Mouse (Mus musculus) ES-Bruce4 (cell line): Measurements from ENCODE around the gene Scrn3. TPM values are rescaled to one million over a fixed set of nuclear protein-coding genes. Genes with fewer than 3 reads are reported as not detected.

Source experiments
- H3K27ac ChIP-seq: 2 replicates; pipeline ENCODE4 v1.5.1; 2012; ENCODE audit warnings: low read length, inconsistent platforms; ENCODE audit not compliant: insufficient read depth
- H3K27me3 ChIP-seq: 2 replicates; pipeline ENCODE4 v1.6.1; 2012; ENCODE audit warnings: mild to moderate bottlenecking, low read length, inconsistent platforms; ENCODE audit not compliant: control insufficient read depth, poor library complexity, insufficient read depth, severe bottlenecking
- H3K36me3 ChIP-seq: 2 replicates; pipeline ENCODE4 v1.6.1; 2012; ENCODE audit warnings: inconsistent platforms, mild to moderate bottlenecking, low read length, moderate library complexity; ENCODE audit not compliant: control insufficient read depth, poor library complexity, insufficient read depth, severe bottlenecking
- H3K4me1 ChIP-seq: one replicate; pipeline ENCODE4 v1.8.1; 2011; ENCODE audit warnings: low read length; ENCODE audit not compliant: control insufficient read depth, insufficient read depth
- H3K4me3 ChIP-seq: 2 replicates; pipeline ENCODE4 v1.5.1; 2011; ENCODE audit warnings: low read depth, mild to moderate bottlenecking, low read length
- H3K9ac ChIP-seq: 2 replicates; pipeline ENCODE4 v1.6.1; 2012; ENCODE audit warnings: low read depth, mild to moderate bottlenecking, inconsistent platforms; ENCODE audit not compliant: poor library complexity, severe bottlenecking
- H3K9me3 ChIP-seq: replicated peaks from 2 replicates; pipeline ENCODE4 v1.6.1; 2012; ENCODE audit warnings: mild to moderate bottlenecking, low read length, inconsistent platforms; ENCODE audit not compliant: control insufficient read depth, poor library complexity, insufficient read depth, severe bottlenecking
- CTCF ChIP-seq: IDR thresholded peaks from one replicate; pipeline ENCODE4 v1.8.1; 2011; ENCODE audit warnings: low read depth, low read length
- EP300 ChIP-seq: IDR thresholded peaks from 2 replicates; pipeline ENCODE4 v1.6.1; 2011; ENCODE audit warnings: low read depth, low read length; ENCODE audit not compliant: insufficient read depth
- POLR2A ChIP-seq: IDR thresholded peaks from one replicate; pipeline ENCODE4 v1.8.1; 2011; ENCODE audit warnings: low read length; ENCODE audit not compliant: insufficient read depth
- polyA plus RNA-seq: library from polyadenylated mRNA; stranded (reverse); fragments of >200 nt; gene quantifications from 2 replicates; pipeline ENCODE4 v1.2.4, GENCODE M21; 2011; ENCODE audit warnings: low read depth; ENCODE audit not compliant: missing spikeins, insufficient read depth, insufficient read length

Gene Scrn3
- polyA plus RNA-seq, 1 experiment: 33.5 TPM

DNA sequence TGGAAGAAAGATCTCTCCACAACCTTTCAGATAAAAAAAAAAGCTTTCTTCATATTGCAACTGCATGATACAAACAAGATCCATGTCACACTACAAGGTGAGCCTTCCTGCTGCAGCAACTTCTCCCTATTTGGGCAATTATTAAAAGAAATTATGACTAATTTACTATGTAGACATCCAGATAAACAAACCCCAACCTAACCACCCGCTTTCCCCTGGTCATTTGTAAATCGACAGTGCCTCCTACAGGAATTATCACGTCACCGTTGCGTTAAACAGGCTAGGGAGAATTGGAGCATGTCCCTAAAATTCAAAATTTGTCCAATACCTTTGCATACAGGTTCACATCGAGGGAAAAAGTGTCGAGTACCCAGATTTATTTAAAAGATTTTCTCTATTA is 30.7 kb upstream of the Scrn3 start:
- Histone ChIP-seq H3K4me1 (no peaks in the 10 kb centered on the region), H3K9ac (0 out of 2 replicates have a peak overlapping the region, but pooled peaks have one; percentile 16), H3K36me3 (no peaks in the 10 kb centered on the region), H3K27ac (no peak overlapping the region), H3K4me3 (no peak overlapping the region), H3K27me3 (peaks cover 25% of the 10 kb centered on the region), H3K9me3 (no peaks in the 10 kb centered on the region)
- no peak for TF ChIP-seq POLR2A
- TF ChIP-seq CTCF: no peak
- TF ChIP-seq EP300: no peak

DNA sequence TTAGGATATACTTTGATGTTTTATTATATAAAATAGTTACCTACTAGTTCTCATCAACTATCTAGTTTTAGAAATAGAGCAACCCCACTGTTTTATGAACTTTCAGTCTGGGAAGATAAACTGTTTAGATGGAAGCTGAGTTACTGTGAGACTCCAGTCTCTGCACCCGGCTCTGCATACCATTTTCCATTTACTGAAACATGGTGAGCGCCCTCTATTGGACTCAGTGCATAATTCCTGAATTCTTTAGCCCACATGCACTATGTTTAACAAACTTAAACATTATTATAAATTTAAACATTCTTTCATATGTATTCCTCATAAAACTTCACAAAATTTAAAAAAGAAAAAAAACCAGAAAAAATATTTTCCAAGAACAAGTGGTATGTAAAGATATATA is 26.8 kb upstream of the Scrn3 start:
- no peaks in the 10 kb centered on the region for H3K9me3 ChIP-seq

GRCm38 (mm10) chr2:73291130-73291529 is 21.3 kb upstream of the Scrn3 start:
- H3K27ac ChIP-seq: no peak overlapping the region
- no peaks in the 10 kb centered on the region for H3K36me3 ChIP-seq
- H3K4me3 ChIP-seq: no peak overlapping the region
- H3K4me1 ChIP-seq: no peaks in the 10 kb centered on the region
- TF ChIP-seq EP300 (no peak), POLR2A (no peak), CTCF (no peak)
- H3K9ac ChIP-seq: no peak overlapping the region
- H3K27me3 ChIP-seq: no peaks in the 10 kb centered on the region
- H3K9me3 ChIP-seq: no peaks in the 10 kb centered on the region

More for the DNA sequence above, 26.8 kb upstream of the Scrn3 start:
- no peaks in the 10 kb centered on the region for H3K36me3 ChIP-seq
- no peaks in the 10 kb centered on the region for H3K4me1 ChIP-seq
- no peak overlapping the region for H3K4me3 ChIP-seq
- peaks cover 5% of the 10 kb centered on the region for H3K27me3 ChIP-seq
- H3K27ac ChIP-seq: no peak overlapping the region
- H3K9ac ChIP-seq: no peak overlapping the region
- TF ChIP-seq POLR2A (no peak), CTCF (peak; percentile 8)

GRCm38 (mm10) chr2:73295023-73295422 is 17.4 kb upstream of the Scrn3 start:
- Histone ChIP-seq H3K36me3 (no peaks in the 10 kb centered on the region), H3K4me1 (no peaks in the 10 kb centered on the region), H3K4me3 (no peak overlapping the region), H3K9me3 (no peaks in the 10 kb centered on the region), H3K27ac (no peak overlapping the region), H3K27me3 (no peaks in the 10 kb centered on the region), H3K9ac (no peak overlapping the region)
- TF ChIP-seq CTCF (no peak), EP300 (no peak), POLR2A (no peak)

GRCm38 (mm10) chr2:73298154-73298553 is 14.2 kb upstream of the Scrn3 start:
- no peak overlapping the region for H3K4me3 ChIP-seq
- H3K36me3 ChIP-seq: 0 out of 2 replicates have a peak, but pooled peaks cover 2% of the 10 kb centered on the region
- no peaks in the 10 kb centered on the region for H3K9me3 ChIP-seq
- no peak for TF ChIP-seq POLR2A
- TF ChIP-seq CTCF: no peak
- no peak for TF ChIP-seq EP300
- H3K4me1 ChIP-seq: no peaks in the 10 kb centered on the region
- H3K27ac ChIP-seq: no peak overlapping the region
- no peak overlapping the region for H3K9ac ChIP-seq
- H3K27me3 ChIP-seq: no peaks in the 10 kb centered on the region

- 0 out of 2 replicates have a peak, but pooled peaks cover 2% of the 10 kb centered on the region for H3K36me3 ChIP-seq
- H3K4me3 ChIP-seq: no peak overlapping the region
- H3K27me3 ChIP-seq: no peaks in the 10 kb centered on the region
- H3K4me1 ChIP-seq: no peaks in the 10 kb centered on the region
- no peaks in the 10 kb centered on the region for H3K9me3 ChIP-seq
- TF ChIP-seq EP300 (no peak), POLR2A (no peak), CTCF (no peak)
- no peak overlapping the region for H3K9ac ChIP-seq
- H3K27ac ChIP-seq: no peak overlapping the region
Measured at GRCm38 (mm10) chr2:73298841-73299240, 13.6 kb upstream of the Scrn3 start.

DNA sequence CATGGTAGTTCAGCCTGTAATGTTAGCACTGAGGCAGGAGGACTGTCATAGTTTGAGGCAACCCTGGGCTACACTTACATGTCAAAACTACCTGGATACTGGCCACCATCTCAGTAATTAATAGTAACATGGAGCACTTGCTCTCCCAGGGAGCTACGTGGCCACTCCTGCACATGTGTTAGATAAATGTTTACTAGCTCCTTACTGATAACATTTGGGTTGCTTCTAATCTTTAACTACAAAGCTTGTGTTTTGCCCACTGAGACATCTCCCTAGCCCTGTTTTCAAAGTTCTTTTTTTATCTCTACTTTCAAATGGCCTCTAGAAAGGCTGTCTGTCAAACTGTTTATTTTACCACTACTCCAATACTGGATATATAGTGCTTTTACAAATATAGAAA is 10.4 kb upstream of the Scrn3 start:
- Histone ChIP-seq H3K4me3 (no peak overlapping the region), H3K4me1 (no peaks in the 10 kb centered on the region), H3K36me3 (0 out of 2 replicates have a peak, but pooled peaks cover 4% of the 10 kb centered on the region), H3K27ac (no peak overlapping the region), H3K9ac (no peak overlapping the region), H3K27me3 (no peaks in the 10 kb centered on the region), H3K9me3 (no peaks in the 10 kb centered on the region)
- TF ChIP-seq CTCF (no peak), EP300 (no peak), POLR2A (no peak)
